Mouse (Mus musculus) liver, postnatal 0 days (tissue): ENCODE results near the gene Slc5a9. TPM values are rescaled to one million over a fixed set of nuclear protein-coding genes. Genes with fewer than 3 reads are reported as not detected.

Experiments
- ATAC-seq: fragments of 200-750 bp; cut with Nextera tagmentation; 2 replicates; pipeline ENCODE4 v1.8.0; 2017; ENCODE audit warnings: mild to moderate bottlenecking, moderate library complexity
- DNase-seq: peaks from one replicate; pipeline ENCODE4 v3.0.0-alpha.2; 2016
- H3K27ac ChIP-seq: fragments of 300-500 bp; sonication (generic); 2 replicates; pipeline ENCODE4 v1.5.1; 2014; ENCODE audit warnings: antibody characterized with exemption, moderate library complexity, mild to moderate bottlenecking, low read depth
- H3K27me3 ChIP-seq: fragments of 300-500 bp; sonication (generic); 2 replicates; pipeline ENCODE4 v1.6.1; 2014; ENCODE audit warnings: low read length, control low read depth, mixed read lengths; ENCODE audit not compliant: insufficient read depth
- H3K36me3 ChIP-seq: fragments of 300-500 bp; sonication (generic); replicated peaks from 2 replicates; pipeline ENCODE4 v1.6.1; 2014; ENCODE audit warnings: mild to moderate bottlenecking, control low read depth, low read length, moderate library complexity, mixed read lengths; ENCODE audit not compliant: insufficient read depth
- H3K4me1 ChIP-seq: fragments of 300-500 bp; sonication (generic); 2 replicates; pipeline ENCODE4 v1.6.1; 2014; ENCODE audit warnings: antibody characterized with exemption, mild to moderate bottlenecking, control low read depth; ENCODE audit not compliant: insufficient read depth
- H3K4me2 ChIP-seq: fragments of 300-500 bp; sonication (generic); 2 replicates; pipeline ENCODE4 v1.6.1; 2014; ENCODE audit warnings: low read depth, mild to moderate bottlenecking, low read length, moderate library complexity, mixed read lengths
- H3K4me3 ChIP-seq: fragments of 300-500 bp; sonication (generic); 2 replicates; pipeline ENCODE4 v1.5.1; 2014; ENCODE audit warnings: low read depth, low read length
- H3K9ac ChIP-seq: fragments of 300-500 bp; sonication (generic); replicated peaks from 2 replicates; pipeline ENCODE4 v1.6.1; 2014; ENCODE audit warnings: mild to moderate bottlenecking, moderate library complexity
- H3K9me3 ChIP-seq: fragments of 300-500 bp; sonication (generic); 2 replicates; pipeline ENCODE4 v1.6.1; 2016; ENCODE audit warnings: mild to moderate bottlenecking, control low read depth, low read length, mixed read lengths
- CTCF ChIP-seq: sonication (generic); IDR thresholded peaks from 2 replicates; pipeline ENCODE4 v1.5.1; 2016; ENCODE audit warnings: antibody characterized with exemption, low read depth
- EP300 ChIP-seq: IDR thresholded peaks from 2 replicates; pipeline ENCODE4 v1.6.1; 2016; ENCODE audit warnings: antibody characterized with exemption, low read depth, mild to moderate bottlenecking
- WGBS: fragments of 180-500 bp; shearing (Covaris S2); extraction: QIAGEN DNeasy Blood & Tissue Kit; methylation state at CpG from one replicate; pipeline ENCODE4 v1.1.7; 2014; ENCODE audit not compliant: insufficient replicate concordance; 5-methylcytosine and 5-hydroxymethylcytosine counted together
- polyA plus RNA-seq: library from polyadenylated mRNA; unstranded; fragments of >200 nt; fragmentation: Nextera tagmentation; extraction: Ambion mirVana; gene quantifications from 2 replicates; pipeline ENCODE4 v1.2.1, GENCODE M21; 2015

Gene Slc5a9
- polyA plus RNA-seq, 1 experiment from 2014 or later, result not detected

- H3K4me3 ChIP-seq, result no peak overlapping the region
- H3K27ac ChIP-seq, result no peak overlapping the region
- no peaks in the 10 kb centered on the region for H3K27me3 ChIP-seq
- H3K4me1 ChIP-seq, result no peaks in the 10 kb centered on the region
- DNase-seq (no peak), ATAC-seq (no peak)
- TF ChIP-seq EP300, result no peak
- TF ChIP-seq CTCF, result no peak
- no peak overlapping the region for H3K4me2 ChIP-seq
- H3K9me3 ChIP-seq, result no peaks in the 10 kb centered on the region
- H3K36me3 ChIP-seq, result no peaks in the 10 kb centered on the region
- H3K9ac ChIP-seq, result no peak overlapping the region
These were observed 10.6 kb downstream of the Slc5a9 start for GRCm38 (mm10) chr4:111892138-111892537.

DNA sequence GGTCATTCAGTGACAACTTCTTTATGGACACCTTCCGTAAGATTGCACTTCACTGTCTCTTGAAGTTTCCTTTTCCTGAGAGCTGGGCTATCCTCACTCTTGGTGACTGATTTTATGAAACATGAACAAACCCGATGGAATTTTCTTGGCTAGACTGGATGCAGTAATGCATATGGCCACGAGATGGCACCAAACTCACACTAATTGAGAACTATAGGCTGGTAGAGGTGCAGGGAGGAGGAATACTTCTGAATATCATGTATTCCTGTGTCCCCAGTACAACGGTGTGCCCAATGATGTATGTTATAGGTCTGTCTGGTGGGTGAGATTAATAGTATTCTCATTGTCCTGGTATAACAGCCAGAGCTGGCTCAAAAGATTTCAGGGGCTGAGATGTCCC, 16.1 kb downstream of the Slc5a9 start:
- no peaks in the 10 kb centered on the region for H3K4me1 ChIP-seq
- no peak overlapping the region for H3K9ac ChIP-seq
- H3K9me3 ChIP-seq, result no peaks in the 10 kb centered on the region
- peak; percentile 49 for ATAC-seq
- peak; percentile 60 for DNase-seq
- no peaks in the 10 kb centered on the region for H3K27me3 ChIP-seq
- WGBS, result 20% methylated on average over 4 of the region's 4 CpGs
- no peak overlapping the region for H3K4me2 ChIP-seq
- no peak overlapping the region for H3K4me3 ChIP-seq
- no peaks in the 10 kb centered on the region for H3K36me3 ChIP-seq
- TF ChIP-seq CTCF, result peak; percentile 86
- no peak for TF ChIP-seq EP300
- H3K27ac ChIP-seq, result no peak overlapping the region

DNA sequence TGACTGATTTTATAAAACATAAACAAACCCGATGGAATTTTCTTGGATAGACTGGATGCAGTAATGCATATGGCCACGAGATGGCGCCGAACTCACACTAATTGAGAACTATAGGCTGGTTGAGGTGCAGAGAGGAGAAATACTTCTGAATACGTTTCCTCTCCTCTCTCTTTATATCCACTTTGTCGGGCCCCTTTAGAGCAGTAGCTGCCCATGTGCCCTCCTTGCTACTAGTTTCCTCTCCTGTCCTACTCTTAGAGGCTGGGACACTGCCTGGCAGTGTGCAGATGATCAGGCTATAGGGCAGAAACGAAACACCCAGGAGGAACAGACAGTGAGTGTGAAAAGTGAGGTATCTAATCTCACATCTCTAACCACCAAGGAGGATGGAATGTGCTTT, 16.7 kb downstream of the Slc5a9 start:
- WGBS, result 7% methylated on average over 7 of the region's 7 CpGs
- H3K27ac ChIP-seq, result no peak overlapping the region
- no peaks in the 10 kb centered on the region for H3K4me1 ChIP-seq
- ATAC-seq (peak; percentile 44), DNase-seq (peak; percentile 58)
- H3K4me2 ChIP-seq, result peak overlapping the region; percentile 46
- no peaks in the 10 kb centered on the region for H3K9me3 ChIP-seq
- peak; percentile 80 for TF ChIP-seq CTCF
- no peak for TF ChIP-seq EP300
- H3K4me3 ChIP-seq, result no peak overlapping the region
- H3K36me3 ChIP-seq, result no peaks in the 10 kb centered on the region
- no peak overlapping the region for H3K9ac ChIP-seq
- no peaks in the 10 kb centered on the region for H3K27me3 ChIP-seq

DNA sequence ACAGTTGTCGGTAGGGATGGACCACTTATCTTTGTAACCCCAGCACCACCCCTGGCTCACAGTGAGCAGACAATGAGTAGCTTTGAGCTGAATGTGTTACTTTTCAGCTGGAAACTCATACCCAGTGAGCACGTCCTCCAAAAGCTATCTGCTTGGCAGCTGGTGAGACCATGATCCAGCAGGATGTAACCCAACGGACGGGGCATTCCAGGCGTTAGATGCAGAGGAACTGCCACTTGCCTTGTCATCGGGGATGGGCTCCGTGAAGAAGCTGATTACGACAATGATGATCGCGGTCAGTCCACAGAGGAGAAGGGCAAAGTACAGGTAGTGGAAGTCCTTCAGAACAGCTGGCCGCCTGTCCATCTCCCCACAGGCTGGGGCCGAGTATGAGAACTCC, 19.2 kb downstream of the Slc5a9 start:
- Histone ChIP-seq H3K27me3 (no peaks in the 10 kb centered on the region), H3K4me1 (no peaks in the 10 kb centered on the region), H3K9me3 (no peaks in the 10 kb centered on the region), H3K9ac (no peak overlapping the region), H3K4me3 (no peak overlapping the region), H3K36me3 (no peaks in the 10 kb centered on the region), H3K27ac (no peak overlapping the region), H3K4me2 (no peak overlapping the region)
- no peak for DNase-seq
- ATAC-seq, result no peak
- TF ChIP-seq CTCF (no peak), EP300 (no peak)
- WGBS, result 73% methylated on average over 12 of the region's 12 CpGs

- ATAC-seq (no peak), DNase-seq (no peak)
- no peaks in the 10 kb centered on the region for H3K9me3 ChIP-seq
- H3K4me3 ChIP-seq, result no peak overlapping the region
- WGBS, result 28% methylated on average over 4 of the region's 4 CpGs
- TF ChIP-seq EP300, result no peak
- TF ChIP-seq CTCF, result no peak
- no peak overlapping the region for H3K9ac ChIP-seq
- H3K27ac ChIP-seq, result no peak overlapping the region
- H3K4me1 ChIP-seq, result no peaks in the 10 kb centered on the region
- no peaks in the 10 kb centered on the region for H3K27me3 ChIP-seq
- no peaks in the 10 kb centered on the region for H3K36me3 ChIP-seq
- no peak overlapping the region for H3K4me2 ChIP-seq
These were observed 22.4 kb downstream of the Slc5a9 start for GRCm38 (mm10) chr4:111880112-111880875.

DNA sequence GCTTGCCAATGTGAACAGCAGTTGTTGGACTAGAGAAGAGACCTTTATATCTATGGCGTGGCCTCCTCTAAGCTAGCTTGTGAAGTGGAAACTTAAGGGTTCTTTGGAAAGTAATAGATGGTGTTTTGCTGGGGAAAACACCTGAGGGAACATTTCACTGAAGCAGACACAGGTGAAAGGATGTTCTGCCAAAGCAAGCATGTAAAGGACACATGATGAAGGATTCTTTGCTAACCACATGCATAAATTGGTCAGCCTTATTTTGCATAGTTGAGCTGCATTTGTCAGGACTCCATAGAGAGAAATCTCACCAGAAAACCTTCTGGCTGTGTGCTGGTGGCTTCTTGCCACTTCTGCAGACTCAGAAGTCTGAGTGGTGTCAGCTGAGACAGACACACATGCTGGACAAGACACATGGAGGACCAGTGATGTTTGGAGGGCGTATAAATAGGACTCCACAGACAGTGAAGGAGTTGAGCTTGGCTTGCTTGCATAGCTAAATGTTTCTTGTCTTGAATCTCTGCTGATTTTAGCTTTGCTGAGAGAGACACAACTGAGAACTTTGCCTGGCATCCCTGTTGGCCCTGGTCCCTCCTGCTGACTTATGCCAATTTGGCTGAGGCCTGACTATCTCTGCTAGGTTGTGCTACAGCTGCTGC, 34.8 kb downstream of the Slc5a9 start:
- Histone ChIP-seq H3K9me3 (no peaks in the 10 kb centered on the region), H3K4me1 (no peaks in the 10 kb centered on the region), H3K36me3 (no peaks in the 10 kb centered on the region), H3K9ac (no peak overlapping the region), H3K4me2 (no peak overlapping the region), H3K4me3 (no peak overlapping the region), H3K27me3 (no peaks in the 10 kb centered on the region), H3K27ac (no peak overlapping the region)
- no peak for TF ChIP-seq CTCF
- TF ChIP-seq EP300, result no peak
- no peak for ATAC-seq
- DNase-seq, result no peak
- WGBS, result 70% methylated on average over 2 of the region's 2 CpGs
